Comparison of ENCODE assay signal across 22 mouse cellular contexts in the genomic region with DNA sequence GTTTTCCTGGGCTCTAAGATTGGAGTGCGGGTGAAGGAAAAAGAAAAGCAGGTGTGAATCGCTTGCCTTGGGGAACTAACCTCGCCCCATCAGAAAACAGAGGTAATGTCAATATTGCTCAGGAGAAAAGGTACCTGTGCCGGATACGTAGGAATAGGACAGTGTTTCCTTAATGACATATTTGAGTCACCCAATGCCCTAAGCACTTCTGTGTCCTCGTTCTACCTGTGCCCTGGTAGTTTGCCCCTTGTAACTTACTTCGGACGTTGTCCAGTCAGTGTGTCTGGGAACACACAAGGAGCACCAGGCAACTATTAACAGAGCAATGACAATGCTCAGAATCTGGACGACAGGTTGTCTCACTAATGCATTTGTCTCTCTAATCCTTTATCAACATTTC. TPM values are rescaled to one million over a fixed set of nuclear protein-coding genes. Genes with fewer than 3 reads are reported as not detected.
A peak's percentile ranks its signal among the peaks of the same experiment; 100 is the strongest.
DNase-seq lines count a peak whose midpoint lies in the region; ATAC-seq and TF ChIP-seq lines count a peak whose summit lies in the region.
"Had no signal": no experiment of that assay in that cellular context is flagged by ENCODE, and none has a peak within 500 bp of the region (broad histone marks: within the 10 kb centered on the region; RNA-seq: fewer than 3 reads in every experiment).

No protein-coding gene starts in this region.

- no peak overlapping the region for H3K9ac ChIP-seq in heart, postnatal 0 days (replicated peaks; ENCODE audit: low read depth, low read length)
- H3K9ac ChIP-seq in forebrain, embryonic 15.5 days (replicated peaks): no peak overlapping the region
- H3K9ac ChIP-seq: forebrain, embryonic 12.5 days; hindbrain, embryonic 14.5 days; limb, embryonic 12.5 days; liver, embryonic 14.5 days; lung, embryonic 15.5 days had no signal

- no peaks in the 10 kb centered on the region for H3K36me3 ChIP-seq in heart, postnatal 0 days (replicated peaks; ENCODE audit: control insufficient read depth, insufficient read depth, low read length)
- H3K36me3 ChIP-seq in forebrain, embryonic 15.5 days: no peaks in the 10 kb centered on the region
- H3K36me3 ChIP-seq: forebrain, embryonic 12.5 days; limb, embryonic 12.5 days; lung, embryonic 15.5 days; midbrain, embryonic 10.5 days had no signal

- intact Hi-C loops in gastrocnemius, adult 2 months (cut with DNase I): no loop called here
- intact Hi-C loops in gastrocnemius, postnatal 36 days (cut with DNase I): loop anchor here (10.0 kb wide), 1 partner anchor 213 kb away; no protein-coding TSS in a partner anchor

- no peak for TF ChIP-seq EP300 in heart, postnatal 0 days (IDR thresholded peaks at IDR 0.05; ENCODE audit: low read depth)

- WGBS in heart, postnatal 0 days: 89% methylated on average over 9 of the region's 9 CpGs
- WGBS in forebrain, embryonic 15.5 days: 90% methylated on average over 9 of the region's 9 CpGs

- H3K27ac ChIP-seq in gastrocnemius, adult 2 months: peak overlapping the region; percentile 76
- peak overlapping the region; percentile 53 for H3K27ac ChIP-seq in heart, postnatal 0 days (ENCODE audit: low read depth)
- peak overlapping the region; percentile 91 for H3K27ac ChIP-seq in brown adipose tissue, adult 24 weeks (replicated peaks; ENCODE audit: low read depth, low read length)
- no peak overlapping the region for H3K27ac ChIP-seq in forebrain, embryonic 15.5 days (replicated peaks)
- H3K27ac ChIP-seq: forebrain, embryonic 12.5 days; hindbrain, embryonic 14.5 days; limb, embryonic 12.5 days; liver, embryonic 14.5 days; lung, embryonic 15.5 days; macrophage; midbrain, embryonic 10.5 days had no signal

- TF ChIP-seq CTCF in gastrocnemius, adult 2 months (IDR thresholded peaks at IDR 0.05): no peak
- TF ChIP-seq CTCF in heart, postnatal 0 days (IDR thresholded peaks at IDR 0.05; ENCODE audit: low read depth): no peak

- no peak for DNase-seq in gastrocnemius, adult 2 months
- DNase-seq in gastrocnemius, postnatal 36 days: no peak
- DNase-seq in heart, postnatal 0 days (ENCODE audit: low spot score): no peak
- DNase-seq in heart, postnatal 4 days: no peak
- DNase-seq in kidney, postnatal 36 days: peak; percentile 57 to 70
- no peak for DNase-seq in T-cell, adult 2 months (ENCODE audit: low spot score)
- DNase-seq: cerebellum, adult 9-10 months; gastrocnemius, postnatal 10 days; retina, postnatal 1 day; right cerebral cortex, postnatal 4 days; thymus, postnatal 14 days had no signal

- peaks cover 17% of the 10 kb centered on the region for H3K4me1 ChIP-seq in heart, postnatal 0 days (ENCODE audit: control insufficient read depth, insufficient read depth)
- peaks cover 15% of the 10 kb centered on the region for H3K4me1 ChIP-seq in brown adipose tissue, adult 24 weeks (ENCODE audit: control insufficient read depth, insufficient read depth, insufficient read length, low read length)
- H3K4me1 ChIP-seq in forebrain, embryonic 15.5 days: no peaks in the 10 kb centered on the region
- H3K4me1 ChIP-seq: forebrain, embryonic 12.5 days; limb, embryonic 12.5 days had no signal

- H3K9me3 ChIP-seq in heart, postnatal 0 days (replicated peaks; ENCODE audit: control insufficient read depth, low read length): no peaks in the 10 kb centered on the region
- no peaks in the 10 kb centered on the region for H3K9me3 ChIP-seq in forebrain, embryonic 15.5 days
- H3K9me3 ChIP-seq: forebrain, embryonic 12.5 days; limb, embryonic 12.5 days; lung, embryonic 15.5 days; midbrain, embryonic 10.5 days had no signal

- no peak overlapping the region for H3K4me3 ChIP-seq in gastrocnemius, adult 2 months
- H3K4me3 ChIP-seq in heart, postnatal 0 days (ENCODE audit: low read depth, low read length): no peak overlapping the region
- no peak overlapping the region for H3K4me3 ChIP-seq in brown adipose tissue, adult 24 weeks (ENCODE audit: insufficient read depth, low read depth, low read length)
- no peak overlapping the region for H3K4me3 ChIP-seq in forebrain, embryonic 15.5 days
- H3K4me3 ChIP-seq: forebrain, embryonic 12.5 days; limb, embryonic 12.5 days; lung, embryonic 15.5 days; midbrain, embryonic 10.5 days had no signal

- H3K27me3 ChIP-seq in heart, postnatal 0 days (ENCODE audit: control insufficient read depth, insufficient read depth, low read length): no peaks in the 10 kb centered on the region
- no peaks in the 10 kb centered on the region for H3K27me3 ChIP-seq in forebrain, embryonic 15.5 days
- H3K27me3 ChIP-seq: forebrain, embryonic 12.5 days; limb, embryonic 12.5 days; lung, embryonic 15.5 days had no signal

- no peak for ATAC-seq in heart, postnatal 0 days (ENCODE audit: insufficient read depth, low read depth)
- no peak for ATAC-seq in forebrain, embryonic 15.5 days (replicated peaks)

- H3K4me2 ChIP-seq in heart, postnatal 0 days (ENCODE audit: low read depth, low read length): no peak overlapping the region
- no peak overlapping the region for H3K4me2 ChIP-seq in forebrain, embryonic 15.5 days (replicated peaks)
- H3K4me2 ChIP-seq: forebrain, embryonic 12.5 days; hindbrain, embryonic 14.5 days; limb, embryonic 12.5 days; lung, embryonic 15.5 days had no signal

RNA-seq across cellular contexts. Expression of a gene that starts 7.5 kb away (rescaled TPM):
- total RNA-seq in gastrocnemius, adult 2 months (2021): 100 to 1,000 TPM in 1 of 2 experiments, 10 to 100 TPM in 1; 85.2 to 129 TPM
- 10 to 100 TPM; 86.1 to 98.1 TPM for total RNA-seq in gastrocnemius, postnatal 36 days (2021)
- 85.7 and 142 TPM in 2 replicates for total RNA-seq in heart, postnatal 0 days (2014; rRNA removed; ENCODE audit: low replicate concordance)
- 94.1 and 99.9 TPM in 2 replicates for polyA plus RNA-seq in heart, postnatal 0 days (2015; fragmentation: Nextera tagmentation; extraction: Ambion mirVana)
- total RNA-seq in heart, postnatal 4 days (2021): 100 to 1,000 TPM; 104 to 107 TPM
- 1,269 and 2,124 TPM in 2 replicates for polyA plus RNA-seq in brown adipose tissue, adult 24 weeks (2012; ENCODE audit: insufficient read depth, insufficient read length, missing spikeins)
- polyA plus RNA-seq in forebrain, embryonic 15.5 days (2015; fragmentation: Nextera tagmentation; extraction: Ambion mirVana): 11.5 and 11.9 TPM in 2 replicates

RNA-seq across cellular contexts. Expression of a gene that starts 52.0 kb away (rescaled TPM):
- total RNA-seq in gastrocnemius, adult 2 months (2021): not detected
- not detected for total RNA-seq in gastrocnemius, postnatal 36 days (2021)
- not detected in 2 replicates for total RNA-seq in heart, postnatal 0 days (2014; rRNA removed; ENCODE audit: low replicate concordance)
- 0.18 and 0.20 TPM in 2 replicates for polyA plus RNA-seq in heart, postnatal 0 days (2015; fragmentation: Nextera tagmentation; extraction: Ambion mirVana)
- not detected for total RNA-seq in heart, postnatal 4 days (2021)
- 13.5 and 43.7 TPM in 2 replicates for polyA plus RNA-seq in brown adipose tissue, adult 24 weeks (2012; ENCODE audit: insufficient read depth, insufficient read length, missing spikeins)
- 0.40 and 0.65 TPM in 2 replicates for polyA plus RNA-seq in forebrain, embryonic 15.5 days (2015; fragmentation: Nextera tagmentation; extraction: Ambion mirVana)
- total RNA-seq: common myeloid progenitor, adult 5-6 weeks; gastrocnemius, postnatal 10 days had no signal
- polyA plus RNA-seq: embryonic facial prominence, embryonic 11.5 days; macrophage had no signal

Comparison
In these comparisons a context has a peak if more than half of its experiments do, and no peak if none do; other contexts are left out.
1. DNase-seq: peak in kidney, postnatal 36 days (2 of 2); none in gastrocnemius, adult 2 months (single experiment), gastrocnemius, postnatal 36 days (0 of 2), heart, postnatal 0 days (single experiment), heart, postnatal 4 days (single experiment) and T-cell, adult 2 months (single experiment).